Mouse (Mus musculus) neural tube, embryonic 14.5 days (tissue): Measurements from ENCODE around the gene Gm27027. TPM values are rescaled to one million over a fixed set of nuclear protein-coding genes. Genes with fewer than 3 reads are reported as not detected.

Source experiments
- ATAC-seq: fragments of 200-750 bp; cut with Nextera tagmentation; 2 replicates; pipeline ENCODE4 v1.8.0; 2017; ENCODE audit warnings: low read depth, mild to moderate bottlenecking, moderate TSS enrichment, moderate library complexity
- H3K27ac ChIP-seq: fragments of 300-500 bp; sonication (generic); 2 replicates; pipeline ENCODE4 v1.5.1; 2014; ENCODE audit warnings: low read depth, mild to moderate bottlenecking, control low read depth, low read length, moderate library complexity, mixed read lengths
- H3K27me3 ChIP-seq: fragments of 300-500 bp; sonication (generic); 2 replicates; pipeline ENCODE4 v1.6.1; 2014; ENCODE audit warnings: low read length; ENCODE audit not compliant: control insufficient read depth, insufficient read depth
- H3K36me3 ChIP-seq: fragments of 300-500 bp; sonication (generic); 2 replicates; pipeline ENCODE4 v1.6.1; 2014; ENCODE audit warnings: low read length, mixed read lengths; ENCODE audit not compliant: control insufficient read depth, insufficient read depth
- H3K4me1 ChIP-seq: fragments of 300-500 bp; sonication (generic); 2 replicates; pipeline ENCODE4 v1.6.1; 2014; ENCODE audit warnings: low read length; ENCODE audit not compliant: control insufficient read depth, insufficient read depth
- H3K4me2 ChIP-seq: fragments of 300-500 bp; sonication (generic); 2 replicates; pipeline ENCODE4 v1.6.1; 2014; ENCODE audit warnings: mild to moderate bottlenecking, low read depth, low read length, control low read depth
- H3K4me3 ChIP-seq: fragments of 300-500 bp; sonication (generic); 2 replicates; pipeline ENCODE4 v1.5.1; 2014; ENCODE audit warnings: low read depth, low read length, control low read depth, mixed read lengths
- H3K9ac ChIP-seq: fragments of 300-500 bp; sonication (generic); replicated peaks from 2 replicates; pipeline ENCODE4 v1.6.1; 2014; ENCODE audit warnings: low read depth, mild to moderate bottlenecking, control low read depth, low read length, mixed read lengths
- H3K9me3 ChIP-seq: fragments of 300-500 bp; sonication (generic); 2 replicates; pipeline ENCODE4 v1.6.1; 2016; ENCODE audit warnings: low read length; ENCODE audit not compliant: control insufficient read depth
- WGBS: fragments of 180-500 bp; shearing (Covaris S2); extraction: QIAGEN DNeasy Blood & Tissue Kit; methylation state at CpG from one replicate; pipeline ENCODE4 v1.1.7; 2014; 5-methylcytosine and 5-hydroxymethylcytosine counted together
- polyA plus RNA-seq: library from polyadenylated mRNA; unstranded; fragments of >200 nt; fragmentation: Nextera tagmentation; extraction: Ambion mirVana; gene quantifications from 2 replicates; pipeline ENCODE4 v1.2.1, GENCODE M21; 2014

Gene Gm27027
- polyA plus RNA-seq, 1 experiment from 2014 or later: not detected

- Histone ChIP-seq H3K4me3 (no peak overlapping the region), H3K9ac (no peak overlapping the region), H3K36me3 (no peaks in the 10 kb centered on the region), H3K4me1 (no peaks in the 10 kb centered on the region), H3K27ac (no peak overlapping the region), H3K9me3 (no peaks in the 10 kb centered on the region), H3K27me3 (no peaks in the 10 kb centered on the region), H3K4me2 (no peak overlapping the region)
- 98% methylated on average over 8 of the region's 8 CpGs for WGBS
- ATAC-seq: no peak
These were observed 70.0 kb downstream of the Gm27027 start for GRCm38 (mm10) chr2:93926141-93926540.

GRCm38 (mm10) chr2:93919093-93919492 is 77.1 kb downstream of the Gm27027 start:
- 79% methylated on average over 3 of the region's 3 CpGs for WGBS
- H3K4me2 ChIP-seq: no peak overlapping the region
- no peak overlapping the region for H3K27ac ChIP-seq
- no peak for ATAC-seq
- no peaks in the 10 kb centered on the region for H3K27me3 ChIP-seq
- no peaks in the 10 kb centered on the region for H3K4me1 ChIP-seq
- no peaks in the 10 kb centered on the region for H3K36me3 ChIP-seq
- H3K9me3 ChIP-seq: no peaks in the 10 kb centered on the region
- no peak overlapping the region for H3K4me3 ChIP-seq
- no peak overlapping the region for H3K9ac ChIP-seq

GRCm38 (mm10) chr2:93913552-93913951 is 82.6 kb downstream of the Gm27027 start:
- H3K4me1 ChIP-seq: 0 out of 2 replicates have a peak, but pooled peaks cover under 1% of the 10 kb centered on the region
- WGBS: 91% methylated on average over 2 of the region's 2 CpGs
- H3K9ac ChIP-seq: no peak overlapping the region
- no peak overlapping the region for H3K4me3 ChIP-seq
- H3K27ac ChIP-seq: no peak overlapping the region
- no peaks in the 10 kb centered on the region for H3K27me3 ChIP-seq
- H3K36me3 ChIP-seq: no peaks in the 10 kb centered on the region
- no peaks in the 10 kb centered on the region for H3K9me3 ChIP-seq
- no peak overlapping the region for H3K4me2 ChIP-seq
- no peak for ATAC-seq

- Histone ChIP-seq H3K9ac (no peak overlapping the region), H3K27ac (no peak overlapping the region), H3K36me3 (no peaks in the 10 kb centered on the region), H3K4me3 (no peak overlapping the region), H3K4me1 (peaks cover 14% of the 10 kb centered on the region), H3K4me2 (no peak overlapping the region), H3K9me3 (no peaks in the 10 kb centered on the region), H3K27me3 (no peaks in the 10 kb centered on the region)
- WGBS: 83% methylated on average over 10 of the region's 10 CpGs
- no peak for ATAC-seq
These were observed 84.2 kb downstream of the Gm27027 start for GRCm38 (mm10) chr2:93911942-93912341.

- no peak overlapping the region for H3K4me3 ChIP-seq
- ATAC-seq: no peak
- no peak overlapping the region for H3K9ac ChIP-seq
- peaks cover 18% of the 10 kb centered on the region for H3K4me1 ChIP-seq
- H3K27ac ChIP-seq: no peak overlapping the region
- H3K36me3 ChIP-seq: no peaks in the 10 kb centered on the region
- H3K4me2 ChIP-seq: no peak overlapping the region
- H3K9me3 ChIP-seq: no peaks in the 10 kb centered on the region
- 74% methylated on average over 5 of the region's 5 CpGs for WGBS
- no peaks in the 10 kb centered on the region for H3K27me3 ChIP-seq
These were observed 86.4 kb downstream of the Gm27027 start for GRCm38 (mm10) chr2:93909716-93910115.

GRCm38 (mm10) chr2:93907519-93908294 is 88.4 kb downstream of the Gm27027 start:
- WGBS: 54% methylated on average over 9 of the region's 9 CpGs
- peak; percentile 72 for ATAC-seq
- Histone ChIP-seq H3K27ac (peak overlapping the region; percentile 58), H3K36me3 (no peaks in the 10 kb centered on the region), H3K27me3 (no peaks in the 10 kb centered on the region), H3K9me3 (no peaks in the 10 kb centered on the region), H3K4me2 (no peak overlapping the region), H3K4me3 (no peak overlapping the region), H3K9ac (no peak overlapping the region), H3K4me1 (peaks cover 18% of the 10 kb centered on the region)

Other genes with a start within 250 kb of the Gm27027 start
- 64.9 and 77.6 TPM in 2 replicates for gene Ext2, start 173.8 kb downstream of the Gm27027 start, polyA plus RNA-seq
- 5.5 and 6.7 TPM in 2 replicates for gene Accs, start 146.4 kb downstream of the Gm27027 start, polyA plus RNA-seq
- 0.33 and 0.66 TPM in 2 replicates for gene Accsl, start 127.2 kb downstream of the Gm27027 start, polyA plus RNA-seq
- 12.3 and 12.8 TPM in 2 replicates for gene Gm13889, start 39.2 kb downstream of the Gm27027 start, polyA plus RNA-seq
- gene Alkbh3, start 14.5 kb upstream of the Gm27027 start, polyA plus RNA-seq: 51.4 and 57.5 TPM in 2 replicates
- gene Hsd17b12, start 161.6 kb upstream of the Gm27027 start, polyA plus RNA-seq: 135 and 138 TPM in 2 replicates